Mouse (Mus musculus): ENCODE results near the gene Mpp3. TPM values are rescaled to one million over a fixed set of nuclear protein-coding genes. Genes with fewer than 3 reads are reported as not detected.
A peak's percentile ranks its signal among the peaks of the same experiment; 100 is the strongest.

Mpp3 gene
- polyA plus RNA-seq, 1 experiment from 2014 or later: 34.2 TPM

- Histone ChIP-seq H3K4me3 (ENCODE audit: low read depth, low read length) (peak overlapping the region; percentile 30), H3K4me1 (ENCODE audit: control insufficient read depth, insufficient read depth, low read length) (peaks cover 5% of the 10 kb centered on the region; the same call in 1 of the 2 replicates), H3K36me3 (ENCODE audit: control insufficient read depth, insufficient read depth, low read length) (peaks cover 56% of the 10 kb centered on the region), H3K9ac (ENCODE audit: low read length) (peak overlapping the region; percentile 57), H3K9me3 (replicated peaks; ENCODE audit: control insufficient read depth, low read length) (no peaks in the 10 kb centered on the region), H3K27ac (ENCODE audit: low read depth, low read length) (no peak overlapping the region), H3K27me3 (replicated peaks; ENCODE audit: control insufficient read depth, insufficient read depth, low read length) (no peaks in the 10 kb centered on the region), H3K4me2 (ENCODE audit: low read length) (peak overlapping the region; percentile 70)
- DNase-seq (ENCODE audit: low spot score) (peak; percentile 87), ATAC-seq (peak; percentile 86)
- WGBS: 3% methylated on average over 23 of the region's 23 CpGs
These were observed 33.1 kb upstream of the Mpp3 start for GRCm38 (mm10) chr11:102061236-102061940.

GRCm38 (mm10) chr11:102053847-102054246 lies 25.6 kb upstream of the Mpp3 start:
- Histone ChIP-seq H3K4me2 (ENCODE audit: low read length) (no peak overlapping the region), H3K27me3 (replicated peaks; ENCODE audit: control insufficient read depth, insufficient read depth, low read length) (no peaks in the 10 kb centered on the region), H3K9me3 (replicated peaks; ENCODE audit: control insufficient read depth, low read length) (no peaks in the 10 kb centered on the region), H3K4me3 (ENCODE audit: low read depth, low read length) (no peak overlapping the region), H3K9ac (ENCODE audit: low read length) (no peak overlapping the region), H3K27ac (ENCODE audit: low read depth, low read length) (no peak overlapping the region), H3K4me1 (ENCODE audit: control insufficient read depth, insufficient read depth, low read length) (no peaks in the 10 kb centered on the region), H3K36me3 (ENCODE audit: control insufficient read depth, insufficient read depth, low read length) (peaks cover 8% of the 10 kb centered on the region)
- no peak for ATAC-seq
- DNase-seq (ENCODE audit: low spot score): peak; percentile 65
- WGBS: 28% methylated on average over 9 of the region's 9 CpGs

- Histone ChIP-seq H3K27me3 (replicated peaks; ENCODE audit: control insufficient read depth, insufficient read depth, low read length) (no peaks in the 10 kb centered on the region), H3K36me3 (ENCODE audit: control insufficient read depth, insufficient read depth, low read length) (peaks cover 2% of the 10 kb centered on the region; the same call in 1 of the 2 replicates), H3K4me2 (ENCODE audit: low read length) (no peak overlapping the region), H3K9me3 (replicated peaks; ENCODE audit: control insufficient read depth, low read length) (no peaks in the 10 kb centered on the region), H3K4me1 (ENCODE audit: control insufficient read depth, insufficient read depth, low read length) (no peaks in the 10 kb centered on the region), H3K4me3 (ENCODE audit: low read depth, low read length) (no peak overlapping the region), H3K9ac (ENCODE audit: low read length) (no peak overlapping the region), H3K27ac (ENCODE audit: low read depth, low read length) (no peak overlapping the region)
- no peak for ATAC-seq
- 89% methylated on average over 7 of the region's 7 CpGs for WGBS
- DNase-seq (ENCODE audit: low spot score): no peak
These were observed 24.9 kb upstream of the Mpp3 start for GRCm38 (mm10) chr11:102053183-102053582.

DNA sequence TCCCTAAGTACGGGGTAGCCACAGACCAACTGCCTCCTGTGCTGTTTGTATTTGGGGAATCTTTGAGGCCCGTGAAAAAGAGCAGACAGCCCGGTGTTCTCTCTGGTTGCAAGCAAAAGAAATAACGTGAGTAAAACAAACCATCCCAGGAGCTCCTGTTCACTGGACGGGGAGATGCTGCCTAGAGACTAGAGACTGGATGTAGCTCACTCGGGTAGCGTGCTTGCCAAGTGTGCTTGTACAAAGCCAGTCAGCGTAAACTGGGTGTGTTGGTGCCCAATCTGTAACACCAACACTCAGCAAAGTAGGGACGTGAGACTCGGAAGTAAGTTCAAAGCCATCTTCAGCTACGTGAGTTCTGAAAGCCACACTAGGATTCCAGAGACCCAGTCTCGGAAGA lies 24.4 kb upstream of the Mpp3 start:
- no peaks in the 10 kb centered on the region for H3K9me3 ChIP-seq (replicated peaks; ENCODE audit: control insufficient read depth, low read length)
- H3K27me3 ChIP-seq (replicated peaks; ENCODE audit: control insufficient read depth, insufficient read depth, low read length): no peaks in the 10 kb centered on the region
- H3K27ac ChIP-seq (ENCODE audit: low read depth, low read length): no peak overlapping the region
- no peaks in the 10 kb centered on the region for H3K4me1 ChIP-seq (ENCODE audit: control insufficient read depth, insufficient read depth, low read length)
- DNase-seq (ENCODE audit: low spot score) (no peak), ATAC-seq (no peak)
- WGBS: 86% methylated on average over 12 of the region's 12 CpGs
- H3K4me2 ChIP-seq (ENCODE audit: low read length): no peak overlapping the region
- H3K36me3 ChIP-seq (ENCODE audit: control insufficient read depth, insufficient read depth, low read length): no peaks in the 10 kb centered on the region
- H3K4me3 ChIP-seq (ENCODE audit: low read depth, low read length): no peak overlapping the region
- H3K9ac ChIP-seq (ENCODE audit: low read length): no peak overlapping the region

DNA sequence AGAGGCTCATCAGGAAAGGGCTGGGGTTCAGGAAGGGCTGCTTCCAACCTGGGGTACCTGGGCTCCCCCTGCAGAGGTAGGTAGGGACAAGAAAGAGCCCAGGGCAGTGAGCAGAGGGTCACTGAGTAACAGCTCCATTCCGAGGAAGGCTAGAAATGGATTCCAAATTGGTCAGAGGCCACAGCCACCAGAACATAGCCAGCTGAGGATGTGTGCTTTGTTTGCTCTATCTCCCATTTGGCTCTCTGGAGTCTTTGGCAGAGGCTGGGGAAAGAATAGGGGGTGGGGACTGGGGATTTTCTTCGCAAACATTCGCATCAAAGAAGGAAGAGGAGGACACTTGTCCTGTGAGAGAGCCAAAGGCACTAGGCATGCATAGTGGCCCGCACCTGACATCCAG lies 23.7 kb upstream of the Mpp3 start:
- H3K4me3 ChIP-seq (ENCODE audit: low read depth, low read length): no peak overlapping the region
- WGBS: 47% methylated on average over 4 of the region's 4 CpGs
- no peaks in the 10 kb centered on the region for H3K36me3 ChIP-seq (ENCODE audit: control insufficient read depth, insufficient read depth, low read length)
- H3K27ac ChIP-seq (ENCODE audit: low read depth, low read length): no peak overlapping the region
- H3K9ac ChIP-seq (ENCODE audit: low read length): no peak overlapping the region
- no peak overlapping the region for H3K4me2 ChIP-seq (ENCODE audit: low read length)
- no peak for DNase-seq (ENCODE audit: low spot score)
- ATAC-seq: no peak
- no peaks in the 10 kb centered on the region for H3K27me3 ChIP-seq (replicated peaks; ENCODE audit: control insufficient read depth, insufficient read depth, low read length)
- H3K9me3 ChIP-seq (replicated peaks; ENCODE audit: control insufficient read depth, low read length): no peaks in the 10 kb centered on the region
- H3K4me1 ChIP-seq (ENCODE audit: control insufficient read depth, insufficient read depth, low read length): no peaks in the 10 kb centered on the region

DNA sequence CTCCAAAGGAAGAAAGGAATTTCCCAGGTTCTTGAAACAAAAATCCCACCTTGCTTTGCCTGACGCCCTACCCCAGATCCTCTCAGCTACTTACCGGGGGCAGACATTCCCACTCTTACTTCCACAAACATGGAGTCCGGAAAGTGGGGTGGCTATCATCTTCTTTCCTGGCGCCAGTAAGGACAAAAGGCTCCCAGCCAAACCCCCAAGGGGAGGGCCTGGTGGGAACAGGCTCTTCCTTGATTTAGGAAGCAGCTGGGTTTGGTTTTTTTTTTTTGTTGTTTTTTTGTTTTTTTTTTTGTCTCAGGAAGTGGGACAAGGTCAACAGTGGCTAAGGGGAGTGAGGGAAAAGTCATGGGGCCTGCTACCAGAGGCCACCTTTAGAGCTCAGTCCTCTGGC lies 23.3 kb upstream of the Mpp3 start:
- Histone ChIP-seq H3K27me3 (replicated peaks; ENCODE audit: control insufficient read depth, insufficient read depth, low read length) (no peaks in the 10 kb centered on the region), H3K4me1 (ENCODE audit: control insufficient read depth, insufficient read depth, low read length) (no peaks in the 10 kb centered on the region), H3K9me3 (replicated peaks; ENCODE audit: control insufficient read depth, low read length) (no peaks in the 10 kb centered on the region), H3K4me2 (ENCODE audit: low read length) (no peak overlapping the region), H3K27ac (ENCODE audit: low read depth, low read length) (no peak overlapping the region), H3K36me3 (ENCODE audit: control insufficient read depth, insufficient read depth, low read length) (no peaks in the 10 kb centered on the region), H3K9ac (ENCODE audit: low read length) (no peak overlapping the region), H3K4me3 (ENCODE audit: low read depth, low read length) (no peak overlapping the region)
- WGBS: 69% methylated on average over 4 of the region's 4 CpGs
- ATAC-seq: no peak
- no peak for DNase-seq (ENCODE audit: low spot score)

- Histone ChIP-seq H3K27me3 (replicated peaks; ENCODE audit: control insufficient read depth, insufficient read depth, low read length) (no peaks in the 10 kb centered on the region), H3K4me3 (ENCODE audit: low read depth, low read length) (no peak overlapping the region), H3K27ac (ENCODE audit: low read depth, low read length) (no peak overlapping the region), H3K9me3 (replicated peaks; ENCODE audit: control insufficient read depth, low read length) (peaks cover 11% of the 10 kb centered on the region), H3K4me1 (ENCODE audit: control insufficient read depth, insufficient read depth, low read length) (no peaks in the 10 kb centered on the region), H3K4me2 (ENCODE audit: low read length) (no peak overlapping the region), H3K9ac (ENCODE audit: low read length) (no peak overlapping the region), H3K36me3 (ENCODE audit: control insufficient read depth, insufficient read depth, low read length) (no peaks in the 10 kb centered on the region)
- WGBS: 54% methylated on average over 14 of the region's 14 CpGs
- DNase-seq (ENCODE audit: low spot score): no peak
- no peak for ATAC-seq
These were observed 21.7 kb upstream of the Mpp3 start for GRCm38 (mm10) chr11:102049875-102050482.

GRCm38 (mm10) chr11:102046607-102047006 lies 18.3 kb upstream of the Mpp3 start:
- Histone ChIP-seq H3K9ac (ENCODE audit: low read length) (no peak overlapping the region), H3K4me1 (ENCODE audit: control insufficient read depth, insufficient read depth, low read length) (no peaks in the 10 kb centered on the region), H3K4me3 (ENCODE audit: low read depth, low read length) (no peak overlapping the region), H3K9me3 (replicated peaks; ENCODE audit: control insufficient read depth, low read length) (peaks cover 12% of the 10 kb centered on the region), H3K27me3 (replicated peaks; ENCODE audit: control insufficient read depth, insufficient read depth, low read length) (no peaks in the 10 kb centered on the region), H3K4me2 (ENCODE audit: low read length) (no peak overlapping the region), H3K36me3 (ENCODE audit: control insufficient read depth, insufficient read depth, low read length) (no peaks in the 10 kb centered on the region), H3K27ac (ENCODE audit: low read depth, low read length) (no peak overlapping the region)
- 84% methylated on average over 9 of the region's 9 CpGs for WGBS
- no peak for DNase-seq (ENCODE audit: low spot score)
- ATAC-seq: no peak

DNA sequence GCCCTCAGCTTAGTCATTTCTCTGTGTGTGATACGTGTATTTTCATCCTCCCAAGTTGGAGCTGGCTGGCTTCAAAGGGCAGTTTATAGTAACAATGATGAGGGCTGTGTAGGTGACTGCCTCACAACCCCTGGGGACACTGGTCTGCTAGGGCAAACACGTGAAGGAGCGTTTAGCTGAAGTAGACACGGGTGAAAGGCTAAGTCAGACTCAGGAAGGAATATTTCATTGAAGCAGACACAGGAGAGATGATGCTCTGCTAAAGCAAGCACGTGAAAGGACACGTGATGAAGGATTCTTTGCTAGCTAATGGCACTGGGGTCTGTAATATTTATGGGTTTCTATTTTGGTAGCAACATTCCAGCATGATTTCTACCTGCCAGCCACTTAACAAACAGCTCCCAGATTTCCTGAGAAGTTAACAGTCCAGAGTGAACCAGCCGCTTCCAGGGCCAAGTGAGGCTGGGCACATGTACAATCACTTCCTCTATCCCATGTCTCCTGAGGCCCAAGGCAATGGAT lies 16.5 kb upstream of the Mpp3 start:
- no peak overlapping the region for H3K9ac ChIP-seq (ENCODE audit: low read length)
- no peak overlapping the region for H3K4me3 ChIP-seq (ENCODE audit: low read depth, low read length)
- H3K27ac ChIP-seq (ENCODE audit: low read depth, low read length): no peak overlapping the region
- DNase-seq (ENCODE audit: low spot score) (no peak), ATAC-seq (no peak)
- 90% methylated on average over 7 of the region's 7 CpGs for WGBS
- no peaks in the 10 kb centered on the region for H3K4me1 ChIP-seq (ENCODE audit: control insufficient read depth, insufficient read depth, low read length)
- H3K4me2 ChIP-seq (ENCODE audit: low read length): no peak overlapping the region
- H3K36me3 ChIP-seq (ENCODE audit: control insufficient read depth, insufficient read depth, low read length): no peaks in the 10 kb centered on the region
- no peaks in the 10 kb centered on the region for H3K27me3 ChIP-seq (replicated peaks; ENCODE audit: control insufficient read depth, insufficient read depth, low read length)
- peaks cover 12% of the 10 kb centered on the region for H3K9me3 ChIP-seq (replicated peaks; ENCODE audit: control insufficient read depth, low read length)

Data from forebrain, embryonic 14.5 days (tissue).